Mouse (Mus musculus) forebrain, embryonic 12.5 days (tissue): ENCODE data around the gene B4galt5. TPM values are rescaled to one million over a fixed set of nuclear protein-coding genes. Genes with fewer than 3 reads are reported as not detected.

Experiments
- ATAC-seq: fragments of 200-750 bp; cut with Nextera tagmentation; 2 replicates; pipeline ENCODE4 v1.8.0; 2017; ENCODE audit warnings: moderate TSS enrichment; ENCODE audit not compliant: low FRiP score
- H3K27ac ChIP-seq: fragments of 300-500 bp; sonication (generic); 2 replicates; pipeline ENCODE4 v1.5.1; 2016; ENCODE audit warnings: mild to moderate bottlenecking
- H3K27me3 ChIP-seq: fragments of 300-500 bp; sonication (generic); 2 replicates; pipeline ENCODE4 v1.6.1; 2016; ENCODE audit warnings: mild to moderate bottlenecking
- H3K36me3 ChIP-seq: fragments of 300-500 bp; sonication (generic); replicated peaks from 2 replicates; pipeline ENCODE4 v1.6.1; 2016; ENCODE audit warnings: mild to moderate bottlenecking
- H3K4me1 ChIP-seq: fragments of 300-500 bp; sonication (generic); 2 replicates; pipeline ENCODE4 v1.6.1; 2016
- H3K4me2 ChIP-seq: fragments of 300-500 bp; sonication (generic); 2 replicates; pipeline ENCODE4 v1.6.1; 2016; ENCODE audit warnings: mild to moderate bottlenecking, moderate library complexity
- H3K4me3 ChIP-seq: fragments of 300-500 bp; sonication (generic); replicated peaks from 2 replicates; pipeline ENCODE4 v1.5.1; 2016; ENCODE audit warnings: mild to moderate bottlenecking
- H3K9ac ChIP-seq: fragments of 300-500 bp; sonication (generic); 2 replicates; pipeline ENCODE4 v1.6.1; 2016; ENCODE audit warnings: mild to moderate bottlenecking
- H3K9me3 ChIP-seq: fragments of 300-500 bp; sonication (generic); 2 replicates; pipeline ENCODE4 v1.6.1; 2016
- WGBS: fragments of 180-500 bp; shearing (Covaris S2); methylation state at CpG from one replicate; pipeline ENCODE4 v1.1.7; 2016; 5-methylcytosine and 5-hydroxymethylcytosine counted together
- polyA plus RNA-seq: library from polyadenylated mRNA; unstranded; fragments of >200 nt; fragmentation: Nextera tagmentation; extraction: Ambion mirVana; gene quantifications from 2 replicates; pipeline ENCODE4 v1.2.1, GENCODE M21; 2016

B4galt5 gene
- polyA plus RNA-seq, 1 experiment from 2014 or later, result 13.4 TPM

DNA sequence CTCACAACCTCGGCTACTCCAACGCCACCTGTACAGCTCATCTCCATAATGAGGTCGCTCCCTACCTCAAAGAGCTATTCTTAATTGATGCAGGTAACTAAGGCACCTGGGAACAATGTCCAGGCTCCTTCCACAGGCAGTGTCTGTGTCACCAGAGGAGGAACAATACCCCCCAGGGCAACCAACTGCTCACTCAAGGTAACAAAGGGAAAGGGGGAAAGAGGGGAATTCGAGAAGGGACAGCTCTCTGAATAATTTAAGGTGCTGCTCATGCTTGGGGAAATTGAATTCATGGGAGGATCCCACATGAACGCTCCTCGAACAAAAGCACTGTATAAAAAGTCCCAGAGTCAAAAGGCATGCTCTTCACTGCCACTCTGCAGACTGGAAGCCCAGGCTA is 6.1 kb downstream of the B4galt5 start:
- Histone ChIP-seq H3K9ac (no peak overlapping the region; the same call in 1 of the 2 replicates), H3K4me3 (no peak overlapping the region), H3K4me2 (no peak overlapping the region), H3K27ac (no peak overlapping the region), H3K4me1 (peaks cover 23% of the 10 kb centered on the region), H3K9me3 (no peaks in the 10 kb centered on the region), H3K27me3 (no peaks in the 10 kb centered on the region), H3K36me3 (no peaks in the 10 kb centered on the region)
- 59% methylated on average over 6 of the region's 6 CpGs for WGBS
- ATAC-seq, result no peak

DNA sequence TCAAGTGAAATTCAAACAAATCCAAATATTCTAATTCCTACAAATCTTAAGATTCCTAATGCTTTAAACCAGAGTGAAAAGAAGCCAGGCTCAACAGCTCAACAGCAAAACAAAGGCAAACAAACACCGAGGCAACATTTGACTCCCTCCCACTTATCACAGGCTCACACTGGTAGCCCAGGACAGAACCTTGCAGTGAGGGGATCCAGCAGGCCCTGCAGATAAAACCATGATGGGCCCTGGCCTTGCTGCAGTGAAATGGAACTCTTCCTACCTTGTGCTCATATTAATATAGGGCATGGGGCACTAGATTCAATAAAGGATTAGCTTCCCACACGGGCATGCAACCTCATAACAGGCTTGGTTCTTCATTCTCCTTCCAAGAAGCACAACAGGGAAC is 11.4 kb downstream of the B4galt5 start:
- no peak for ATAC-seq
- Histone ChIP-seq H3K9me3 (no peaks in the 10 kb centered on the region), H3K27ac (no peak overlapping the region), H3K27me3 (no peaks in the 10 kb centered on the region), H3K4me1 (peaks cover 17% of the 10 kb centered on the region), H3K36me3 (no peaks in the 10 kb centered on the region), H3K9ac (no peak overlapping the region), H3K4me3 (no peak overlapping the region), H3K4me2 (no peak overlapping the region)
- WGBS, result 73% methylated on average over 2 of the region's 2 CpGs

DNA sequence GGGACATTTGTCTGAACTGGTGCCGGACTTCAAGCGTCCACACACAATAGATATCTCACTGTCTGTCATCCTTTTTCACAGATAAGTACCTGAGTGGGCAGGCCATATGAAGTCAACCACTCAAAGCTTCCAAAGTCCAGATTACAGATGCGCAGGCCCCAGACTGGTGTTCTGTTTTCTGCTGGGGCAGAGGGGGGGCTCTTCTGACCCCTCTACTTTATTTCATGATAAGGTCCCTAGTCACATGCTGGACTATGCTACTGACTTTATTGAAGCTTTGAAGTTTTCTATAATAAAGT is 11.8 kb downstream of the B4galt5 start:
- Histone ChIP-seq H3K9ac (no peak overlapping the region), H3K27me3 (no peaks in the 10 kb centered on the region), H3K27ac (peak overlapping the region; percentile 16; the same call in 1 of the 2 replicates), H3K4me2 (no peak overlapping the region), H3K4me1 (peaks cover 21% of the 10 kb centered on the region), H3K9me3 (no peaks in the 10 kb centered on the region), H3K4me3 (no peak overlapping the region), H3K36me3 (no peaks in the 10 kb centered on the region)
- WGBS, result 78% methylated on average over 3 of the region's 3 CpGs
- no peak for ATAC-seq

DNA sequence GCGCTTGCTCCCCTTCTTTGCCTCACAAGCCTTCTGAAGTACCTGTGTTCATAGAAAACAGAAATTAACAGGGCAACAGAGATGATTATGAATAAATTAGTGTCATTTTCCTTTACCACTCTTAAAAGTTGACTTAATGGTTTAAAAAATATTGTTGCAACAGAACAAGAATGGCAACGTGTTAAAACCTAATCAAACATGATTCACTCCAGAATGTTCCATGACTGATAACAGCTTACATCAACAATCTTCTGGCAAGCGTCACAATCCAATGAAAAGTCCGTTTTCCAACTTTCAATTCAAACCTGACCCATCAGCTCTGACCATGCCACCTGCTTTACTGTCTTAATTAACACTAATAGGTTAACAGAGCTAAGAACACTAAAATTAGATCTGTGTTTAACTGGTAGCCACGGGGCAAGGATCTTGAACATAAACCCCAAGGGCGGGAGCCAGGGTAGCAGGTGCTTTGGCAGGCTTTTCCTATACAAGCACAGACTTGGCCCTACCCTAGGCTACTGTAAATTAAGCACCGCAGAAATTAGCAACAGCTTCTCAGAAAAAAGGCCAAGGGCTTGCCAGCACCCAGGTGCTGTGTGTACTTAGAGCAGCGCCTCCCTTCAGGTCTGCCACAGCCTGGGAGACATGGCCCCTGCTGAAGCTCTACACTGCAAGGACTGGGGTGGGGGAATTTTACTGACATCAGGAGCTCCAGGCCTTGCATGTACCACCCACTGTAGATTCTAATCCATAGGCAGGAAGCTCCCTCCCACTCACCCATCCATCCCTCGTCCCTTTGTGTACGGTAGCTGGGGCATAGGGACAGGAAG is 12.4 kb downstream of the B4galt5 start:
- H3K9me3 ChIP-seq, result no peaks in the 10 kb centered on the region
- 78% methylated on average over 10 of the region's 10 CpGs for WGBS
- H3K9ac ChIP-seq, result no peak overlapping the region
- H3K4me1 ChIP-seq, result peaks cover 24% of the 10 kb centered on the region
- 0 out of 2 replicates have a peak, but pooled peaks have one; percentile 14 for ATAC-seq
- no peak overlapping the region for H3K4me2 ChIP-seq
- no peaks in the 10 kb centered on the region for H3K36me3 ChIP-seq
- no peak overlapping the region for H3K4me3 ChIP-seq
- peak overlapping the region; percentile 16; the same call in 1 of the 2 replicates for H3K27ac ChIP-seq
- H3K27me3 ChIP-seq, result no peaks in the 10 kb centered on the region

DNA sequence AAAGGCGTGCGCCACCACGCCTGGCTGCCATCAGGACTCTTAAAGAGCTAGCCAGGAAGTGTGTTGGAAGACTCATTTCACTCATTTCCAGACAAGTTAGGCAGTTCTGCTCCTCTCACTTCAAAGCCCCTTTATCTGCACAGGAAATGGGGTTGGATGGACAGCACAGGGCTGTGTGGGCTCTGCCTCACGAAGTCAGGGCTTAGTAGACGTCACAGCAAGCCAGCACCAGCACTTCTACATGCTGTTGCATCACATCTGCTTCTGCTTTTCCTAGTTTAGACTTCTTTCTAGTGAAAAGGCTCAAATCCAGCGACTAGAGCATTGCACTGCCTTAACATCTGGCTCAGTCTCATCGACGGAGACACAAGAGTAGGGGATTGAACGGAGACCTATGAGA is 13.9 kb downstream of the B4galt5 start:
- Histone ChIP-seq H3K9me3 (no peaks in the 10 kb centered on the region), H3K27me3 (no peaks in the 10 kb centered on the region), H3K27ac (no peak overlapping the region), H3K4me2 (no peak overlapping the region), H3K4me1 (peaks cover 31% of the 10 kb centered on the region), H3K4me3 (no peak overlapping the region), H3K9ac (no peak overlapping the region), H3K36me3 (no peaks in the 10 kb centered on the region)
- WGBS, result 87% methylated on average over 9 of the region's 9 CpGs
- ATAC-seq, result no peak

DNA sequence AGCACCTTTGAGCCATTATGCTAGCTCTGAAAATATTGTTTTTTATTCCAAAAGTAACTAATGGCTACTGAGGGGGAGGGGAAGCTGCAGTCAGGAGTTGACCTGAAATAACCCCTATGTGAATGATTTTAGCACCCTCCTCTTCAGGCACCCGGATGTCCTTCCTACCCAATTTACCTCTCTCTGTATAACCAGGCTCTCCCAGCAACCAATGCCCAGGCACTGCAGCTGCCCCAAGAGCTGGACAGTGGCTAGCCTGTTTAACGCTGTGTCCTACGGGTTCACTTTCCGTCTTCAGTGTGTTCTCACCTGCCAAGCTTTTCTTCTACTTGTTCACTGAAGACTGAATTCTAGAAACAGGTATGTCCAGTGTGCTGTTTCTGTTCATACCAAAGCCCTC is 14.7 kb downstream of the B4galt5 start:
- WGBS, result 89% methylated on average over 4 of the region's 4 CpGs
- H3K9ac ChIP-seq, result no peak overlapping the region
- no peak overlapping the region for H3K4me3 ChIP-seq
- no peaks in the 10 kb centered on the region for H3K36me3 ChIP-seq
- H3K27me3 ChIP-seq, result no peaks in the 10 kb centered on the region
- H3K9me3 ChIP-seq, result no peaks in the 10 kb centered on the region
- H3K27ac ChIP-seq, result no peak overlapping the region
- peaks cover 31% of the 10 kb centered on the region for H3K4me1 ChIP-seq
- no peak for ATAC-seq
- no peak overlapping the region for H3K4me2 ChIP-seq

- Histone ChIP-seq H3K4me3 (no peak overlapping the region), H3K27me3 (no peaks in the 10 kb centered on the region), H3K36me3 (no peaks in the 10 kb centered on the region), H3K9me3 (no peaks in the 10 kb centered on the region), H3K9ac (no peak overlapping the region), H3K4me1 (peaks cover 31% of the 10 kb centered on the region), H3K27ac (no peak overlapping the region), H3K4me2 (no peak overlapping the region)
- no peak for ATAC-seq
- 85% methylated on average over 6 of the region's 6 CpGs for WGBS
Observed at GRCm38 (mm10) chr2:167333450-167333849, 15.5 kb downstream of the B4galt5 start.

DNA sequence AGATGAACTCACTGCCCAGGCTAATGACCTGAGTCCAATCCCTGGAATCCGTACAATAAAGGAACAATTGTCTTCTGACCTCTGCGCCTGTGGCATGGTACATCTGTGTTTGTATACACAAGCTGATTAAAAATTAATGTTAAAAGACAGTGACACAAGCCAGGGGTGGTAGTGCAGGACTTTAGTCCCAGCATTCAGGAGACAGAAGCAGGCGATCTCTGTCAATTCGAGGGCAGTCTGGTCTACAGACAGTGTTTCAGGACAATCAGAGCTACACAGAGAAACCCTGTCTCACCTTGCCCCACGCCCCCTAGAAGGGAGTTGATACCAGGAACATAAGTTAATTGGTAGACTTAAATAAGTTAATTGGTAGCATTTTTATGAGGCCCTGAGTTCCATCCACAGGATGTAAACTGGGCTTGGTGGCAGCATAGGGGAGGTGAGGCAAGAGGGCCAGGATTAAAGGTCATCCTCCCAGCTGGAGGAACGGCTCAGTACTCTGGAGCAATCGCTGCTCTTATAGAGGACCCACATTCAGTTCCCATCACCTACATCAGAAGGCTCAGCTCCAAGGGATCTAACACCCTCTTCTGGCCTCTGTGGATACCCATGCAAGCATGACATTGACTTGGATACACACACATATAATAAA is 16.5 kb downstream of the B4galt5 start:
- Histone ChIP-seq H3K27me3 (no peaks in the 10 kb centered on the region), H3K27ac (no peak overlapping the region), H3K4me1 (peaks cover 27% of the 10 kb centered on the region), H3K4me3 (no peak overlapping the region), H3K36me3 (no peaks in the 10 kb centered on the region), H3K4me2 (no peak overlapping the region), H3K9me3 (no peaks in the 10 kb centered on the region), H3K9ac (no peak overlapping the region)
- 80% methylated on average over 7 of the region's 7 CpGs for WGBS
- ATAC-seq, result no peak

GRCm38 (mm10) chr2:167331432-167331921 is 17.5 kb downstream of the B4galt5 start:
- peak overlapping the region; percentile 54; the same call in 1 of the 2 replicates for H3K27ac ChIP-seq
- H3K27me3 ChIP-seq, result no peaks in the 10 kb centered on the region
- no peak overlapping the region for H3K4me3 ChIP-seq
- peaks cover 27% of the 10 kb centered on the region for H3K4me1 ChIP-seq
- no peaks in the 10 kb centered on the region for H3K36me3 ChIP-seq
- H3K9ac ChIP-seq, result no peak overlapping the region
- H3K9me3 ChIP-seq, result no peaks in the 10 kb centered on the region
- no peak overlapping the region for H3K4me2 ChIP-seq
- WGBS, result 53% methylated on average over 5 of the region's 5 CpGs
- ATAC-seq, result no peak

- no peaks in the 10 kb centered on the region for H3K36me3 ChIP-seq
- no peaks in the 10 kb centered on the region for H3K9me3 ChIP-seq
- H3K4me2 ChIP-seq, result no peak overlapping the region
- H3K27me3 ChIP-seq, result no peaks in the 10 kb centered on the region
- no peak overlapping the region for H3K4me3 ChIP-seq
- H3K27ac ChIP-seq, result 0 out of 2 replicates have a peak overlapping the region, but pooled peaks have one; percentile 50
- peaks cover 26% of the 10 kb centered on the region for H3K4me1 ChIP-seq
- no peak overlapping the region for H3K9ac ChIP-seq
- WGBS, result 89% methylated on average over 5 of the region's 5 CpGs
- ATAC-seq, result no peak
Observed at GRCm38 (mm10) chr2:167330581-167330980, 18.4 kb downstream of the B4galt5 start.

- H3K36me3 ChIP-seq, result no peaks in the 10 kb centered on the region
- no peaks in the 10 kb centered on the region for H3K9me3 ChIP-seq
- peaks cover 28% of the 10 kb centered on the region for H3K4me1 ChIP-seq
- no peak for ATAC-seq
- H3K9ac ChIP-seq, result no peak overlapping the region
- no peak overlapping the region for H3K27ac ChIP-seq
- no peaks in the 10 kb centered on the region for H3K27me3 ChIP-seq
- H3K4me2 ChIP-seq, result no peak overlapping the region
- no peak overlapping the region for H3K4me3 ChIP-seq
- WGBS, result 94% methylated on average over 9 of the region's 9 CpGs
Observed at GRCm38 (mm10) chr2:167329478-167330262, 19.3 kb downstream of the B4galt5 start.

DNA sequence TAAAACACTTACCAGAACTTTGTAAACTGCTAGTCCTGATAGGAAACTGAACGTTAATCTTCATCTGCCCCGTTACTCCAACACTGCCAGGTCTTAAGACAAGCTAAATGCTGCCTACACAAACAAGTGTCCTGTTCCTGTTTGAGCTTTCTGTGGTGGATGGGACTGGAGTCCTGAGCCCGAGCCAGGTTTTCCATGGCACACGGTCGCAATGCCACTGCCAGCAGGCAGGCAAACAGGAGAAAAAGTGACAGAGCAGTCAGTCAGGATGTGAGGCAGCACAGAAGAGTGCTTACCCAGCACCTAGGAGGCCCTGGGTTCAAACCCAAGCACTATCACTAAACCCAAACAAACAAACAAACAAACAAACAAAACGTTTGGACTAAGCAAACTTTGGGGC is 20.6 kb downstream of the B4galt5 start:
- no peaks in the 10 kb centered on the region for H3K36me3 ChIP-seq
- H3K27ac ChIP-seq, result no peak overlapping the region
- ATAC-seq, result no peak
- H3K27me3 ChIP-seq, result no peaks in the 10 kb centered on the region
- H3K4me2 ChIP-seq, result no peak overlapping the region
- no peak overlapping the region for H3K9ac ChIP-seq
- WGBS, result 97% methylated on average over 6 of the region's 6 CpGs
- no peaks in the 10 kb centered on the region for H3K9me3 ChIP-seq
- H3K4me3 ChIP-seq, result no peak overlapping the region
- H3K4me1 ChIP-seq, result peaks cover 34% of the 10 kb centered on the region
